Mouse (Mus musculus) cerebellum, postnatal 25 days (tissue): ENCODE results near the gene Ddo.

Experiments used
- DNase-seq, 2 experiments: peaks; one replicate each; pipeline ENCODE4 v3.0.0; 2021; ENCODE audit warnings: mixed read lengths in 2 of 2

The Ddo gene

DNA sequence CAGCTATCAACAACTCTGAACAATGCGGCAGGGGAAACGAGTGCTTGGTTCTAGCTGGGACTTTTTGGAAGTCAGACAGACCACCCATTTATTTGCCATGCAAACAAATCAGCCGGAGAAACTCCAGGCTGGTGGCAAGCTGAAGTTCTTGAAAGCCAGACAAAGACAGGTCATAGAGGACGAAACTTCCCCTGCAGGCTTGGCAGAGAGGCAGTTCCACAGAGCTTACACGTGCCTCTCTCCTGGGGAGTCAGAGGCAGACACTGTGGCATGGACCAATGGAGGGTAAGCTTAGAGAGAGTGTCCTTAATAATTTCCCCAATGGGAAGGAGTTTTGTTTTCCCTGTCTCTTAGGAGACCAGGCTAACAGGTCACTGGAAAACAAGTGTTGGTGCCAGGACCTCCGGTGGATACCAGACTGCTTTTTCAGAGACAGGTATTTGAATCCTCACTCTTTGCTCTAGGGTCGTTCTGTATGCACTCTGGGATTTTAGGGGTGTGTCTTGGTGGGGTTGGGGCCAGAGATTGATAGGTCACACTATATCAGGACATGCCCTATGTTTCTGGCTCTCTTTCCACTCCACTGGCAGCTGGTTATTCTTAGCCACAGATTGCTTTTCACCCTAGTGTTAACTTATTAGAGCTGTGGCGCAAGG is at the start of gene Ddo:
Ddo (plus strand) TSS at position 356 of the 656 bp plus-strand sequence.
- peak; percentile 63 to 68 for DNase-seq

DNA sequence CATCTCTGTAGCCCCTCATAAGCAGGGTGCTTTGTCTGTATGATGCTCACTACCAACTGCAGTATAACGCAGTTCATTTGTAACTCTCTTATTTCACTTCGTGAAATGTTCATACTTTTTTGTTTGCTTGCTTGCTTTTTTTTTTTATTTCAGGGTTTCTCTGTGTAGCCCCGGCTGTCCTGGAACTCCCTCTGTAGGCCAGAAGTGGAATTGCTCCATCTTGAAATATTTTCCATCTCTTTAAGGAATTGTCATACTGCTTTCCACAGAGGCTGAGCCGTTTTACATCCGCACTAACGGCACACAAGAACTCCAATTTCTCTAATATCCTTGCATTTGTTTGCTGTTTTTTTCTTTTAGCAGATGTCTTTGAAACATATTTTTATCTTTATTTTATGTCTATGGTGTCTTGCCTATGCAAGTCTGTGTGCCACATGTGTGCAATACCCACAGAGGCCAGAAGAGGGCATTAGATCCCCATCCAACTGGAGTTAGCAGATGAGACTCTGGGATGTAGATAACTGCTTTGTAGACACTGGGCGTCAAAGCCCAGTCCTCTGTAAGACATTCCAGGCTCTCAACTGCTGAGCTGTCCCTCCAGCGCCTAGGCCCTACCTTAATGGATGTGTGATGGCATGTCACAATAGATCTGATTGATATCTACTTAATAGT is 46.1 kb upstream of the Ddo start:
- peak in 1 of 2 experiments; percentile 26 for DNase-seq

DNA sequence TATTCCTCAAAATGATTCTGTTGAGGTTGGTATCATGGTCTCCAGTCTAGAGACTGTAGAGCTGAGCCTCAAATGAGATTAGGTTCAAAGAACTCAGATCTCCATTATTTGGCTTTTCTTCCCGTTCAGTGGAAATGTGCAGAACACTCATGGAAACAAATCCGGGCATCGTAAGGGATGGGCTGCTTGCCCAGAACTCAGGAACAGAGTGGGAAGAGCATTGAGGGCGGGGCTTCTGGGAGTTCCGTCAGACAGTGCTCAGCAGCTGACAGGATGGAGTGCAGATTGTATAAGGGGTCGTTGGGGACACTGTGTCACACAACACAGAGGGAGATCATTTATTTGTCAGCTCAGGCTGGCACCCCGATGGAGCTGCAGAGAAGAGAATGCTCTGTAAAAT is 37.6 kb upstream of the Ddo start:
- no peak for DNase-seq

DNA sequence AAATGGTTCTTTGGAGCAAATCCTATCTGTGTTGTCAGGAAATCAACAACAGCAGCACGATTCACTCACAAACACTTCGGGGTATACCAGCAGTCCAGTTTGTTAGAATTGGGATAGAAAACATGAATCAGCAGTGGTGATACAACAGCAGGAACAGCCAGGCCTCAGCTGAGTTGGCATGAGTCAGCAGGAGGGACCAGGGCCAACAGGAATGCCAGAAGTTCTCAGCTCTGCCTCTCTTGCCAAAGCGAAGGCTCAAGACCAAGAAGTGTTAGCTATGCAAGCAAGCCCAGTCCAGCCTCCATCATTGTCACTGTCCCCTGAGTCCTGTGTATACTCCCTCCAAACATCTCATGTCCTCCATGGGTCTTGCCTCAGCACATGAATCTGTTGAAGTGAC is 32.6 kb upstream of the Ddo start:
- no peak for DNase-seq

DNA sequence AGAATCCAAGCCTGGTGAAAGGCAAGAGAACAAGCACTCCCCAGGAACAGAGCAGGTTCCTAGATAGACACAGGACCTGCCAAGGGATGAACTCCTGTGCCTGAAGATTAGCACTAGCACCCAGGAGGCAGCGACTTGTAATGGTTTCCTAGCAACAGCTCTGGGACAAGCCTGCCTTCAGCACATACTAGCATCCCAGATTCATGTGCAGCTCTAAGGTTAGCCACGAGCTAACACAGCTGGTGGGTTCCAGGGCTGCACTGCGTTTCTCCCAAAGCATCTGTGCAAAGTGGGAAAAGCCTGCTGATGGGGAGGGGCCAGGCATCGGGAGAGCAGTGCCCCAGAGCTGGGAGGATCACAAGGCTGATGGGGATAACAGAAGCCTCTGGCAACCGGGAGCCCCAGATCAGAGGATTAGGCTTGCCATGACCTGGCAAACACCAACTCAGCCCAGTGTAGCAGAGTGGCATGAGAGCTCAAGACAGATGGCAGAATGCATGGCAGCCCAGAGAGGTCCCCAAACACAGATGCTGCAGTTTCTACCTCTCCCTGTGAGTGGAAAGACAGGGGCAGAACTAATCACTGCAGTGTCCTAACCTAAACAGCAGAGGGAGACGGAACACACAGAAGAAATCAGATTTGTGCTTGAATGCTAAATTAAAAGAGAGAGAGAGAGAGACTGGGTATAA is 25.0 kb upstream of the Ddo start:
- no peak for DNase-seq

DNA sequence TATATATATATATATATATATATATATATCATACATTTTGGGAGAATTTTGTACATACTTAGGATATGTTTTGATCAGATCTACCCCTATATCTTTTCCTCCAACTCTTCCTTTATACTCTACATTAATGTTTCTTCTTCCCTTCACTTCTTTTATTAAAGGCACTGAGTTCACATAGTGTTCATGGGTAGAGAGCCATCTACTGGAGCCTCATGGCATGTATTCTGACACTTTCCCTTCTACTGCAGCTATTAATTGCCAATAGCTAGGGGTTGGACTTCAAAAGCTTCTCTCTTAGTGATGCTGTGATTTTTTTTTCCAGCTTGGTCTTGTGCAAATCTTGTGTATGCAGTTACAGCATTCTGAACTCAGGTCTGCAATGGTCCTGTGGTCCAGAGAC is 11.8 kb upstream of the Ddo start:
- DNase-seq = no peak

DNA sequence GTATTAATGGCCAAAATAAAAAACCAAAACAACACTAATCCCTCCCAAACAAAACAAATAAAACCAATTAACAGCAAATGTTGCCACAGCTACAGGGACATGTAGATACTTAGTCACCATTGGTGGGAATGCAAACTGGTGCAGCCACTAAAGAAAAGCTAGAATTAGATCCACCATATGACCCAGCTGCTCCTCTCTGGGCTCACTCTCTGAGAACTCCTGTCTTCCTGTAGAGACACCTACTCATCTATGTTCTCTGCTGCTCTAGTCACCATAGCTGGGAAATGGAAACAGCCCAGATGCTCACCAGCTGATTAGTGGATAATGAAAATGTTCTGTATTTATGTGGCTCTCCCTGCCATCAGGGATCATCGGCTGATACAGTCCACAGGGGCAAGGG is 10.1 kb upstream of the Ddo start:
- no peak for DNase-seq

DNA sequence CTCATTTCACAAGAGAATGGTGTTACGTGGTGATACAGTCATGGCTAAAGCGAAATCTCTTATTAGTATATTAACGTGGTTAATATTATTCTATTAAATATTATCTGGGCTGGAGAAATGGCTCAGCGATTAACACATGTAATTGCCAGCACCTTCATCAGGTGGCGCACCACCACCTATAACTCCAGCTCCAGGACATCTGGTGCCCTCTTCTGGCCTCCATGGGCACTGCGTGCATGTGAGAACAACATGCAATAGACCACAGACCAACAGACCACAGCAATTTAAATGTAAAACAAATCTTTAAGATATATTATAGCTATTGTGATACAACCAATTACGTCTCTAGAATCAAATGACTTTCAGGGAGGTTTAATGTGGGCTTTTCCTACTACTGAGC is 671 bp upstream of the Ddo start:
- peak; percentile 66 to 79 for DNase-seq

DNA sequence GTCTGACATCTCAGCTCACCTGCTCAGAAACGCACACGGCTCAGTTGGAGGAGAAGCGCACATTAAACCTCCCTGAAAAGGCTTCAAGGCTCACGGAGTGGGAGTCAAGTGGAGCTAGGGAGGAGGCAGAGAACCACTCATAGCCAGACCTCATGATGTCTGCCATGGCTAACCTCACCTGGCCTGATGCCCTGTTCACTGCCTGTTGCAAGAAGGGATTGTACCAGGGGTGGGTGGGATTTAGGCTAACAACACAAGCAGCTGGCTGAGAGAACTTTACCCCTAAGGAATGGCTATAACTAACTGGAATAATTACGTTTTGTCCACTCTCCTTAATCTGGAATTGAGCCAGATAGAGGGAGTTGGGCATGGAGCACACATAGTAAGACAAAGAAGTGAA is 646 bp downstream of the Ddo start:
- peak; percentile 45 to 65 for DNase-seq

DNA sequence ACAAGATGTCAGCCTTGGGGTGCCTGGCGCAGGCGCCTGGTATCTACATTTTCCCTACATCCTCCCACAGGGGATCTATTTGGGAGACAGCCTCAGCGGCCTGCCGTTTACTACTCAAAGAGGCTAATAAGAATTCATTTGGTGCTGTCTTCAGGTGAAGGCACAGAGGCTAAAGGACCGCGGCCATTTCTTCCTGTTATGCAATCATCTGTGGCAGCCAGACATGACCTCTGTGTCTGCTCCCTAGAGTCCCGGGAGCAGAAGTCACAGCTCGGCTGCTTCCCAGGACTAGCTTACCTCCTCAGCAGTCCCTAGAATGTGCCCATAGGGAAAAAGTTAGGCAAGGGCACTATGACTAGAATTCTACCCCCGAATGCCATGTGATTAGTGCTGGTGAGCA is 1.1 kb downstream of the Ddo start:
- DNase-seq = peak in 1 of 2 experiments; percentile 40

DNA sequence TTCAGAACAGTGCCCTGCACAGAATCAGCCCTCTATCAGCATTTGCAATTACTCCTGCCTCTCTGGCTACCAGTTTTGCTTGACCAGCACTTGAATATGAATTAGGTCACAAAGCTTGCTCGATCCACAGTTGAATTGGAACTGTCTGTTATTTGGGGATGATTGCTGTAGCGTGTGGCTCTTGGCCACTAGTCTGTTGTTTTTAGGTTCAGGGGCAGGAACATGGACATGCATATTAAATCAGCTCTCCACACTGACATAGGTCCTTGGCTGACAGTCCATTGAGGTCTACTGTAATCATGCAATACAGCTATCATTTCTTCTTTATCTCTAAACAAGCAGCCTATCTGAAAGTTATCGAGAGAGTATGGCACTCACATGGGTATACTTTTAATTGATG is 2.3 kb downstream of the Ddo start:
- no peak for DNase-seq

DNA sequence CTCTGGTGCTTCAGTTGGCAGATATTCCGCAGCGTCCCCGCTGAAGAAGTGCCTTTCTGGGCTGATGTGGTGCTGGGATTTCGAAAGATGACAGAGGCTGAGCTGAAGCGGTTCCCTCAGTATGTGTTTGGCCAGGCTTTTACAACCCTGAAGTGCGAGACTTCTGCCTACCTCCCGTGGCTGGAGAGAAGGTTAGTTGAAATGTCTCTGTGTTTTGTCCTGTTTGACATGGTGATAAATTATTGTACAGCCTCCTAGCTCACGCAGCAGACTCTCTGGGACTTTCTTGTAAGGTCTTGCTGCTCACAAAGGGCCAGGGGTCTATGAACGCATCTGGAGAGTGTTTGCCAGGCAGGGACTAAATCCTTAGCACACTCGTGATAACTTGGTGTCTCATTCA is 7.5 kb downstream of the Ddo start:
- no peak for DNase-seq

DNA sequence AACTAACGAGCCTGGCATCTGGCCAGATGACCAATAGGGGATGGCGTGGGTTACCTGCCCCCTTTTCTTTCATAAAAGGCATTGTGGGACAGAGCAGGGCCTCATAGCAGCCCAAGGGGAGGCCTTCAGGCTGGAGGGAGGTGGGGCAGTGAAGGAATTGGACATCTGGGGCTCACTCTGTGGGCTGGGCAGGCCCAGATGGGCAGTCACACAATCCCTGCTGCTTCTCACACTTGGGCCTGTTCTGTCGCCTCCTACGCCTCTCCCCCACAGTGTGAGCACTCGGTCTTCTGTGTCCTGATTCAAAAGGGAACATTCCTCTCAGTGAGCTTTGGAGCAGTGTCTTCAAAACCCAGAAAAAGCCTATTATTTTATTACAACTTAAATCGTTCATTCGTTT is 8.5 kb downstream of the Ddo start:
- peak; percentile 77 to 78 for DNase-seq

DNA sequence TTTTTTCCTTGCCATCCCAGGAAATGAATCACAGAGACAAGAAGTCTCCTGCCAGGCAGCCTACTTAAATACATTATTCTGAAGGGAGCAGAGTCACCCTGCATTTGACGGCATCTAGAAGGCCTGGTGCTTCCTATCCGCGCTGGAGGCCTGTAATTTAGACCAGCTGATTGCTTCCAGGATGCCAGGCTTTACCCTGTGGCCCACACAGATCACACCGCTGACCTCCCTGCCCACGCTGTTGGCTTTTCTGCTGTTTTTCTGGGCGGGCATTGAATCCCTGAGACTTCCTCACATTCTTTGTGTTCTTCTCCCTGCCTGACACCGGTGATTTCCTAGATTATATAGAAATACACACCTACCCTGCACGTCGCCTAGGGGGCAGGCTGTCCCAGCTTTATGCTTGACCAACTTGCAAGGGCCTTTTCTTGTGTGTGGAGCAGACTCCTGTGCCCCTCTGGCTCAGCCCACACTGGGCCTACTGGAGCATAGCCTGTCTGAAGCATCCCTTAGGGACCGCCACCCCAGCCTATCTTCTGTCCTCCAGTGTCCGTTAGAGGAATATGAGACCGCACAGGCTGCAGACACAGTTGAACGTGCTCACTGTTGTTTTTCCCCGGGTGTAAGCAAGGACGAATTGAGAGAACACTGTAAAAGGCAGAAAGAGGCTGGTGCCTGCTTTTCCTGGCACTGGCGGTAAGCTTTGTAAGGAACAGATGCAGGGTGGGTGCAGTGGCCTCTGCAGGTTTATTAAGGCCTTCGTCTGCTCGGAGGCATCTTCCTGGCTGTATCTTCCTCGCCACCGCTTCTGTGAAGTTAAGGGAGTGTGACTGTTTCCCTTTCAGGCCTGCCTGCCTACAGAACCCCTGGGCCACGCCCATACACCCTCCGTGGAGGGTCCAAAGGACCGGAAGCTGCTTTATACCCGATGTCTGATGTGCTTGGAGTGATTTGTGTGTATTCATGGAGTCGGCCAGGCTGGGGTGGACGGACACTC is 9.3 kb downstream of the Ddo start:
- DNase-seq = peak; percentile 52 to 54

DNA sequence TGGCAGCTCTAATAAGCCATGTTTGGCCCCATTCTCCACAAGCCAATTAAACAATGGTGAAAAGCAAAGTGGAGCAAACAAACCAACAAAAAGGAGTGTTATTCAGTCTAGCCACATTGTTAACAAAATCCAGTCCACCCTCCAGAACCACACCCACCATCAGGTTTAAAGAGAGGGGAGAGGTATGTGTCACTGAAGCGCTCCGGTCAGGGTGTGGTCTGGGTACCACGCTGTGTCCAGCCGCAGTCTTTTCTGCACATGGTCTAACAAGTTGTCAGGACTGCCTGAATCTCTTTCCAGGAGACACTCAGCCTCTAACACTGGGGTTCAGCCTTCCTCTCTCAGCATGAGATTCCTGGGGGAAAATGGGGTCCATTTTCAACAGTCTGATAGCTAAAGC is 10.6 kb downstream of the Ddo start:
- DNase-seq = no peak

DNA sequence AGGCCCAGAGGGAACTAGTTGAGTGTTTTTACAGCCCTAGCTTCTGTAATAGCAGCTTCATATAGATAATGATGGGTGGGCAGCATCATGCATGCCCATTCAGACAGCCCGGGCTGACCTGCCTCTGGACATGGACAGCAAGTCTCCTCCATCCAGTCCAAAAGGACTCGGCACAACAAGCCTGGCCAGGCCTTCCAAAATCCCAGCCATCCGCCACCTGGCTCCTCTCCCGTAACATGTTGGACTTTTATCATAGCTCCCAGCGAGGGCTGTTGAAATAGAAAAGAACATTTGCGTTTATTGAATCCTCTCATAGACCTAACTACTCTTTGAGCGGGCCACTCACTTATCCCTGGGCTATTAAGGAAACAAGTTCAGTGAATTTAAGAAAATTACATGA is 12.1 kb downstream of the Ddo start:
- DNase-seq = peak; percentile 67 to 75

DNA sequence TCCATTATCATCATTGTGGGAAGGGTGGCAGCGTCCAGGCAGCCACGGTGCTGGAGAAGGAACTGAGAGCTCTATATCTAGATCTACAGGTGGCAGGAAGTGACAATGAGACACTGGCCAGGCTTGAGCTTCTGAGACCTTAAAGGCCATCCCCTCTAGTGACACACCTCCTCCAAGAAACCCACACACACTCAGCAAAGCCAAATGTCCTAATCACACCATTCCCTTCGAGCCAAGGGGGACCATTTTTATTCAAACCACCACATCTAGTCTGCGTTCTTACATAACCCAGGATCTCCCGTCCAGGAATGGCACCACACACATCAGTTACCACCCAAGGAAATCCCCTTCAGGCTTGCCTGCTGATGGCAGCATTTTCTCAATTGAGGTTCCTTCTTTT is 13.3 kb downstream of the Ddo start:
- no peak for DNase-seq

DNA sequence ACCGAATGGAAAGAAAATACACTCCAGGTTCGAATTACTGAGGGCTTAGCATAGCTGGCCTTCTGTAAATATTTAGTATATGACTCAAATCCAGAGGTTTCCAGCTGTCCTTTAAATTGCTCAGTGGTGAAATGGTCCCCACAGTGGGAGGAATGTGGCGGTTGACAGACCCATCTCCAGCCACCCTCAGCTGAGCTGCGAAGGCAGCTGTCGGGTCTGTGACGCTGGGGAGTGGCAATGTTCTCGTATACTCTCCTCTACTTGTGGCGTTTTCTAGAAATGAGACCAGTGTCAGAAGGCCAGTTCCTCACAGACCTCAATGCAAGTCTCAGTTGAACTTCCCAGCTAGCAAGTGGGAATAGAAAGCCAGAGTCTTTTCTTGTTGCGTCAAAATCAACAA is 14.6 kb downstream of the Ddo start:
- DNase-seq = no peak

DNA sequence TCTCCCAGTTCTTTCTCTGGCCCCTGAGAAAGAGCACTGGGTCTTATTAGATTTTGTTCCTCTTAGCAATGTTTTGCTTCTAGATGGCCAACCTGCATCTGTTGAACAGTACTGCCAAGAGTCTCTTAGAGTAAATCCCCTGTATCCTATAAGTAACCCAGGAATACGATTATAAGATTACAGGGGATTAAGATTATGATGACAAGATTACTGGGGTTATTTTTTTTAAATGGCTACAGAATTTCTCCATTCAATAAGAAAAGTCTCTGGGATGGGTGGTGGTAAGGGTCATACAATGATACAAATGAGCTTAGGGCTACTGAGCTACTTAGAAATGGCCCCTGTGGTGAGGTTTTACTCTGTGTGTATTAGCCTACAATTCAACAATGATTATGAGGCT is 15.5 kb downstream of the Ddo start:
- no peak for DNase-seq

DNA sequence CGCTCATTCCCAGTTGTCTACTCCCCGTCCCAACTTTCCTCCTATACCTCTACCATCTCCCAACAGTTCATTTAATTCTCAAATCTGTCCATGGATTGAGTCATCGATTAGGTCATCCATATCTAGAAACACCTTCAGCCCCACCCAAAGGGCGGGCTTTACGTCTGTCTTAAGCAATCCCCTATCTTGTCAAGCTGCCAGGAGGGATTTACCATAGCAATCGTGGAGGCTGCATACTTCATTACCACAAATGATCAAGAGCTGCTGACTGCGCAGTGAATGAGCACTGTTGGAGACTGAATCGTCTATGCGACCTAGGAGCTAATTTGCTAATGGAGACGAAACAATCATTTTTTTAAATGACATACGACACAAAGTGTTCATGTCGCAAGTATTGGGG is 19.0 kb downstream of the Ddo start:
- DNase-seq = no peak

DNA sequence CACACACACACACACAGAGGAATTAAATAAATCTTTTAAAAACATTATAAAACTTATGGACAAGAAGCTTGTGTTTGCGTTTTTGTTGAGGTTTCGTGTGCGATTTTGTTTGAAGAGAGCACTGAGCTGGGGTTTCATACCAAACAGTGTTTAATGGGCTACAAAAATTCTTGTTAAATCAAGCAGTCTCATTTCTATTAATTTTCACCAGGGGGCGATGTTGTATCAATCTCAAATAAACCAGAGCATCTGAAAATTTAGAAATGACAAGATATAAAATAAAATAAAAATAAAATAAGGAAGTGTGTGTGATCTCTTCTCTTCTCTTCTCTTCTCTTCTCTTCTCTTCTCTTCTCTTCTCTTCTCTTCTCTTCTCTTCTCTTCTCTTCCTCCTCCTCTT is 19.8 kb downstream of the Ddo start:
- no peak for DNase-seq

DNA sequence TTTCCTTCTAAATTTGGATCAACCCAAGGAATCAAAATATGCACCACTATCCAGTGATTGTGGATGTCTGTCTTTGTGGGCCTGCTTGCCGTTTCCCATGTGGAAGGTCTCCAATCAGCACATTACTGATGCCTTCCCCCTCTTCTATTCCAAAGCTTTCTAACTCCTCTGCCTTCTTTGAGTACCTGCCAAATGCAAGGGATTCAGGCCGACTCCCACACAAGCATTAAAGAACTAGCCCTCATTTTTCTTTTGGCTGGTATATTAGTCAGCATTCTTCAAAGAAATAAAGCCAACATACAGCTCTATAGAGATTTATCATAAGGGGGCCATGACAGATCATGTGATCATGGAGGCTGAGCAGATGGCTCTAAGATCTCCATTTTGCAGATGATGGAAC is 21.9 kb downstream of the Ddo start:
- no peak for DNase-seq

DNA sequence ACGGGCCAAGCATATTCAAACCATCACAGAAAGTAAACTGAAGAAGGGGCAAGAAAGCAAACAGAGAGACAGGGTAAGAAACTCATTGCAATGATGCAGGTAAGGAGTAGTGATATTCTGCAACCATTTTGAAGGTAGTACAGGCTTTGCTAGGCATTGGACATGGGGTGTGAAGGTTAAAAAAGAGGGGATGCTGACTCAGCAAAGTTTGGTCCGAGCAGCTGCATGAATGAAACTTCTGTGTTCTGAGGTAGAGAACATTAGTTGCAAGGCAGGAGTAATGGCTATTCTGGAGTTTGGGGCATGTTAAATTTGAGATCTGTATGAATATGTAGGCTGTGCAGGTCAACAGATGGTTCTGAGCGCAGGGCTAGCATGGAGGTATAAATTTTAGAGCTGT is 35.5 kb downstream of the Ddo start:
- DNase-seq = no peak
